Mouse (Mus musculus): ENCODE measurements around the gene Celf6. TPM values are rescaled to one million over a fixed set of nuclear protein-coding genes. Genes with fewer than 3 reads are reported as not detected.

Gene Celf6
- polyA plus RNA-seq, 1 experiment = 0.79 TPM

GRCm38 (mm10) chr9:59551620-59552031, 26.1 kb upstream of the Celf6 start:
- Histone ChIP-seq H3K36me3 (ENCODE audit: control insufficient read depth, insufficient read depth, low read length) (peaks cover 27% of the 10 kb centered on the region), H3K4me3 (ENCODE audit: low read depth, low read length) (no peak overlapping the region), H3K27me3 (ENCODE audit: control insufficient read depth, insufficient read depth, low read length) (no peaks in the 10 kb centered on the region), H3K27ac (ENCODE audit: insufficient read depth, low read depth, low read length) (peak overlapping the region; percentile 18; the same call in 1 of the 2 replicates), H3K4me1 (ENCODE audit: control insufficient read depth, insufficient read depth, insufficient read length, low read length) (peaks cover 7% of the 10 kb centered on the region)
- TF ChIP-seq CTCF (IDR thresholded peaks at IDR 0.05; ENCODE audit: extremely low read depth, insufficient read length, insufficient replicate concordance, low read depth, low read length) (no peak), POLR2A (IDR thresholded peaks at IDR 0.05; ENCODE audit: low read depth, low read length) (no peak)
- 22% methylated on average over 3 of the region's 3 CpGs for WGBS

GRCm38 (mm10) chr9:59552610-59553009, 25.1 kb upstream of the Celf6 start:
- H3K4me3 ChIP-seq (ENCODE audit: low read depth, low read length) = no peak overlapping the region
- no peak overlapping the region for H3K27ac ChIP-seq (ENCODE audit: insufficient read depth, low read depth, low read length)
- peaks cover 34% of the 10 kb centered on the region for H3K36me3 ChIP-seq (ENCODE audit: control insufficient read depth, insufficient read depth, low read length)
- no peak for TF ChIP-seq POLR2A (IDR thresholded peaks at IDR 0.05; ENCODE audit: low read depth, low read length)
- no peak for TF ChIP-seq CTCF (IDR thresholded peaks at IDR 0.05; ENCODE audit: extremely low read depth, insufficient read length, insufficient replicate concordance, low read depth, low read length)
- H3K27me3 ChIP-seq (ENCODE audit: control insufficient read depth, insufficient read depth, low read length) = no peaks in the 10 kb centered on the region
- WGBS = 89% methylated on average over 5 of the region's 5 CpGs
- peaks cover 7% of the 10 kb centered on the region for H3K4me1 ChIP-seq (ENCODE audit: control insufficient read depth, insufficient read depth, insufficient read length, low read length)

- H3K4me1 ChIP-seq (ENCODE audit: control insufficient read depth, insufficient read depth, insufficient read length, low read length) = peaks cover 7% of the 10 kb centered on the region
- H3K27ac ChIP-seq (ENCODE audit: insufficient read depth, low read depth, low read length) = no peak overlapping the region
- TF ChIP-seq CTCF (IDR thresholded peaks at IDR 0.05; ENCODE audit: extremely low read depth, insufficient read length, insufficient replicate concordance, low read depth, low read length) (no peak), POLR2A (IDR thresholded peaks at IDR 0.05; ENCODE audit: low read depth, low read length) (no peak)
- H3K27me3 ChIP-seq (ENCODE audit: control insufficient read depth, insufficient read depth, low read length) = no peaks in the 10 kb centered on the region
- peaks cover 40% of the 10 kb centered on the region for H3K36me3 ChIP-seq (ENCODE audit: control insufficient read depth, insufficient read depth, low read length)
- WGBS = 79% methylated on average over 4 of the region's 4 CpGs
- H3K4me3 ChIP-seq (ENCODE audit: low read depth, low read length) = no peak overlapping the region
Observed at GRCm38 (mm10) chr9:59553719-59554118, 24.0 kb upstream of the Celf6 start.

- Histone ChIP-seq H3K4me3 (ENCODE audit: low read depth, low read length) (no peak overlapping the region), H3K27me3 (ENCODE audit: control insufficient read depth, insufficient read depth, low read length) (no peaks in the 10 kb centered on the region), H3K27ac (ENCODE audit: insufficient read depth, low read depth, low read length) (no peak overlapping the region), H3K4me1 (ENCODE audit: control insufficient read depth, insufficient read depth, insufficient read length, low read length) (peaks cover 9% of the 10 kb centered on the region), H3K36me3 (ENCODE audit: control insufficient read depth, insufficient read depth, low read length) (peaks cover 27% of the 10 kb centered on the region)
- WGBS = 27% methylated on average over 4 of the region's 4 CpGs
- TF ChIP-seq POLR2A (IDR thresholded peaks at IDR 0.05; ENCODE audit: low read depth, low read length) (no peak), CTCF (IDR thresholded peaks at IDR 0.05; ENCODE audit: extremely low read depth, insufficient read length, insufficient replicate concordance, low read depth, low read length) (peak; percentile 88; the same call in 1 of the 2 replicates)
Observed at GRCm38 (mm10) chr9:59565600-59565999, 12.1 kb upstream of the Celf6 start.

- H3K27ac ChIP-seq (ENCODE audit: insufficient read depth, low read depth, low read length) = no peak overlapping the region
Observed at GRCm38 (mm10) chr9:59567111-59567510, 10.6 kb upstream of the Celf6 start.

GRCm38 (mm10) chr9:59571852-59572251, 5.9 kb upstream of the Celf6 start:
- Histone ChIP-seq H3K4me3 (ENCODE audit: low read depth, low read length) (no peak overlapping the region), H3K36me3 (ENCODE audit: control insufficient read depth, insufficient read depth, low read length) (no peaks in the 10 kb centered on the region), H3K27me3 (ENCODE audit: control insufficient read depth, insufficient read depth, low read length) (0 out of 2 replicates have a peak, but pooled peaks cover 5% of the 10 kb centered on the region), H3K27ac (ENCODE audit: insufficient read depth, low read depth, low read length) (no peak overlapping the region), H3K4me1 (ENCODE audit: control insufficient read depth, insufficient read depth, insufficient read length, low read length) (no peaks in the 10 kb centered on the region)
- 60% methylated on average over 2 of the region's 2 CpGs for WGBS
- TF ChIP-seq CTCF (IDR thresholded peaks at IDR 0.05; ENCODE audit: extremely low read depth, insufficient read length, insufficient replicate concordance, low read depth, low read length) = no peak
- TF ChIP-seq POLR2A (IDR thresholded peaks at IDR 0.05; ENCODE audit: low read depth, low read length) = no peak

More at GRCm38 (mm10) chr9:59567111-59567510, 10.6 kb upstream of the Celf6 start:
- Histone ChIP-seq H3K36me3 (ENCODE audit: control insufficient read depth, insufficient read depth, low read length) (peaks cover 19% of the 10 kb centered on the region), H3K27me3 (ENCODE audit: control insufficient read depth, insufficient read depth, low read length) (no peaks in the 10 kb centered on the region), H3K4me3 (ENCODE audit: low read depth, low read length) (no peak overlapping the region), H3K4me1 (ENCODE audit: control insufficient read depth, insufficient read depth, insufficient read length, low read length) (peaks cover 8% of the 10 kb centered on the region)
- 13% methylated on average over 6 of the region's 6 CpGs for WGBS
- peak; percentile 77; the same call in 1 of the 2 replicates for TF ChIP-seq CTCF (IDR thresholded peaks at IDR 0.05; ENCODE audit: extremely low read depth, insufficient read length, insufficient replicate concordance, low read depth, low read length)
- no peak for TF ChIP-seq POLR2A (IDR thresholded peaks at IDR 0.05; ENCODE audit: low read depth, low read length)

- H3K4me1 ChIP-seq (ENCODE audit: control insufficient read depth, insufficient read depth, insufficient read length, low read length) = peaks cover 11% of the 10 kb centered on the region
- H3K27ac ChIP-seq (ENCODE audit: insufficient read depth, low read depth, low read length) = no peak overlapping the region
- TF ChIP-seq POLR2A (IDR thresholded peaks at IDR 0.05; ENCODE audit: low read depth, low read length) (no peak), CTCF (IDR thresholded peaks at IDR 0.05; ENCODE audit: extremely low read depth, insufficient read length, insufficient replicate concordance, low read depth, low read length) (no peak)
- H3K36me3 ChIP-seq (ENCODE audit: control insufficient read depth, insufficient read depth, low read length) = no peaks in the 10 kb centered on the region
- H3K27me3 ChIP-seq (ENCODE audit: control insufficient read depth, insufficient read depth, low read length) = peaks cover 8% of the 10 kb centered on the region; the same call in 1 of the 2 replicates
- peak overlapping the region; percentile 57 for H3K4me3 ChIP-seq (ENCODE audit: low read depth, low read length)
- WGBS = 12% methylated on average over 13 of the region's 13 CpGs
Observed at GRCm38 (mm10) chr9:59577401-59577800, 316 bp upstream of the Celf6 start.
